Mouse (Mus musculus) bone marrow, adult 2 months (tissue): Measurements from ENCODE around the gene Bbs1.

ENCODE experiments used
- CTCF ChIP-seq: fragments of 200-500 bp; IDR thresholded peaks from 2 replicates; pipeline ENCODE4 v1.5.1; 2011; ENCODE audit warnings: low read length, control low read depth; ENCODE audit not compliant: control insufficient read depth, insufficient read depth
- POLR2A ChIP-seq: fragments of 200-500 bp; IDR thresholded peaks from 2 replicates; pipeline ENCODE4 v1.6.1; 2011; ENCODE audit warnings: low read depth, mild to moderate bottlenecking, control low read depth, low read length, borderline replicate concordance; ENCODE audit not compliant: control insufficient read depth

- TF ChIP-seq CTCF (no peak), POLR2A (no peak)
Observed at GRCm38 (mm10) chr19:4898972-4899371, 7.5 kb downstream of the Bbs1 start.
